Mouse (Mus musculus) urinary bladder, adult 18-20 months (tissue): ENCODE measurements around the gene Rnf115.
A peak's percentile ranks its signal among the peaks of the same experiment; 100 is the strongest.
"Not testable (repeated sequence)": the region's sequence is repeated elsewhere in the genome, so short reads cannot be mapped to it uniquely, and the experiment has no call there.

Experiments
- DNase-seq, 2 experiments: peaks; one replicate each; pipeline ENCODE4 v3.0.0; 2022; ENCODE audit warnings: low spot score in 2 of 2, mixed read lengths in 2 of 2

Rnf115 gene

DNA sequence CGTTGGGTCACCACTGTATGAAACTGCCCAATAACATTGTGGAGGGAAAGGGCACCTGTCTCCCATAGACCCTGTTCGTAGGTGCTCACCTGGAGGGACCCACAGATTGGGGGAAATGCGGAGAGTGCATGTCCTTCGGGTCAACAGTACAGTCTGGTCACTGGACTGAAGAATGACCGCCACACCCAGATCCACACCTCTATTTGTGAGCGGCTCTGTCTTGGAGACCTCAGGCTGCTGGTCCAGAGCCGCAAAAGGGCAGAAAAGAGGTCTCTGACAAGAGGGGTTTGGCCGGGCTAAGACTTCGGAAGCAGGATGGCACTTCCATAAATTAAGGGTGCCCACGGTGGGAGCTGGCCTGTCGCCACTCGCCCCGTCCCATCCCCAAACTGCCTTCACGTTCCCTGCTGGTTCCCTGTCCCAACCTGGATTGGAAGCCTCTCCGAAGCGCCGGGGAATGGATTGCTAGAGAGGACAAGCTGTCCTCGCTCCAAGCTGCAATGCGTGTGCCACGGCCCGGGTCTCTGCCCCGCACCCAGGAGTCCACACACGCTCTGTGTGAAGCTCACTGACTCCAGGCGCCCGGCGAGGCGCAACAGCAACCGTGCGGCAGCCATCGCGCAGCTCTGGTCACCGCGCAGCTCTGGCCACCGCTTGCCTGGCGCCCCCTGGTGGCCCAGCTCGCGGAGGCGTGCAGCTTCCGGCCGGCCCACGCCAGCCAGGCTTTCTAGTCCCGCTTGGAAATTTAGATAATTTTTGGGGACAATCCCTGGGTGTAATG, 19.4 kb upstream of the Rnf115 start, which contains the start of gene Nudt17:
Gene Nudt17 (minus strand): TSS at position 660 of the 781 bp plus-strand sequence.
- DNase-seq, result peak; percentile 73 to 79

DNA sequence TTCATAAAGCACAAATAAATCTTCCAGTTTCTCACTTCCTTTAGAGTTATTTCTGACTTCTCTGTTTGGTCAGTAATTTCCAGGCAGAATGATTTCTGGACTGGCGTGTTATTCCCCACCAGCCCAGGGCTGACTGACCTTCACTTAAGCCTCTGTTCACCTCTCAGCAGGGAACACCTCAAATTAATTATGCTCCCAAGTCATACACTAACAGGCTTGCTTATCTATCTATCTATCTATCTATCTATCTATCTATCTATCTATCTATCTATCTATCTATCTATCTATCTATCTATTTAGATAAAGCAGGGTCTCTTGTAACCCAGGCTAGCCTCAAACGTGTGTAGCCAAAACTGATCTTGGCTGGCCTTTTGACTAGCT, 18.8 kb upstream of the Rnf115 start:
- DNase-seq, result no peak

DNA sequence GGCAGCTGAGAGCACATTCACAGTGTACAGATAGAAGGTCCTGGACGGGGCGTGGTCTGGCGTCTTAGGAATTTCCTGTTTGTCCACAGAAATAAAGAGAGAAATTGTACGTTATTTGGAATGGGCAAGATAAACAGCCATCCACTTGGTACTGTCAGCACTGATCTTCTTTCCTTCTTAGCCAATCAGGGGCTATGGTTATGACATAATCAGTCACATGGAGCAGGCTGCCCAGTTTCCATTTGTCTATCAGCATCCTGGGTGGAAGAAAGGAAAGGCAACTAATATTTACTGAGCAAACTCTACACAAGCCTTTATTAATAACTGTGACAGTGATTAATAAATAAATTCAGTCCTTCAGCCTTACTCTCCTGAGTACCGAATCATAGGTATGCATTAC, 13.2 kb upstream of the Rnf115 start:
- no peak for DNase-seq

- DNase-seq, result no peak
These were observed 11.6 kb upstream of the Rnf115 start for GRCm38 (mm10) chr3:96715854-96716253.

DNA sequence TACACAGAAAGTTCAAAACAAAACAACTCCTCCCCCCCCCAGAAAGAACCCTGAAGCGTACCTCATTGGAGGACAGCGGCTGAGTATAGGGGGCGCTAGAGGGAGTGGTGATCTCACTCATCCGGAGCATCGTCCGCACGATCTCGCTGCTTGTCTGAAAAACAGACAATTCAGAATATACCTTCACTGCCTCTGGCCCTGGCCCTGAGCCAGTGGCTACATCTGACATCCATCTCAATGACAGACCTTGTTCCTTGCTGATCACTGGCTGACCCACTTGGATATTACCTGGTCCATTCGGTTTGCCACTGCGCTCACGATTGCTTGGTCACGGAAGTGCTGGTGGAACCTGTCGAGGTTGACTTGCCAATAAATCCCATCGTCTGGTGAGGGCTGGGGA, 8.3 kb upstream of the Rnf115 start:
- no peak for DNase-seq

DNA sequence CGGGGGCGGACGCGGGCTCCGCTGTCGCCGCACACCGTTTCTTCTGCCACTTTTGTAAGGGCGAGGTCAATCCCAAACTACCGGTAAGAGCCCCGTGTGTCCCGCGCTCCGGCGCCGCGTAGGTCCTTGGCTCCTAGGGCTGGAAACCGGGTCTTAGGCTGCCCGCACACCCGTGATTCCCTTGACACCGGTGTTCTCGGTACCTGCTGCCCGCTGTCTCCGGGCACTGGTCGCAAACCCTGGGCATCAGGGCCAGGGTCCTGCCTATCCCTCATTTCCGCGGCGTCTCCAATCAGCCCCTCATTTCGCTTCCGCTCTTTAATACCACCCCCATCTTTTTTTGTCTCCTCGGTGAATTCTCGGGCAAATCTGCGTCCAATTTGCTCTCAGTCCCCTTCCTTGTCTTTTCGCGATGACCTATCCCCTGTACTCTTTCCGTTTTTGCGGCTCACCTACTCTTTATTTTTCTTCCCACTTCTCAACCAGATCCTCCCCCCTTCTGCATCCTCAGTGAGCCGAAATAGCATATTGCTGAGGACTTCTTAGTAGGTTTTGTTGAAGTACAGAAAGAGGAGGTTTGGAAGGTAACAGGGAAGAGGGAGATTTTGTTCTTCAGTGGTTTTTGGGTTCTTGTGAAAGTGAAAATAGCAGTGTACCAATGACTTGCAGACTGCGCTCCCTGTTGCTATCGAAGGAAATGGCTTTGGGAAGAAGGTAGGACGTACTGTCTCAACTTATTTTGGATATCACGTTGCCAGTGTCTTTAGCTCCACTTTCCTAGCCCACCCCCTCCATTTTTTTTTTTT, 567 bp downstream of the Rnf115 start:
- peak in 1 of 2 experiments; percentile 25 for DNase-seq

GRCm38 (mm10) chr3:96728634-96729402, 1.4 kb downstream of the Rnf115 start:
- DNase-seq, result no peak

- DNase-seq, result no peak
These were observed 1.9 kb downstream of the Rnf115 start for GRCm38 (mm10) chr3:96729403-96729784.

DNA sequence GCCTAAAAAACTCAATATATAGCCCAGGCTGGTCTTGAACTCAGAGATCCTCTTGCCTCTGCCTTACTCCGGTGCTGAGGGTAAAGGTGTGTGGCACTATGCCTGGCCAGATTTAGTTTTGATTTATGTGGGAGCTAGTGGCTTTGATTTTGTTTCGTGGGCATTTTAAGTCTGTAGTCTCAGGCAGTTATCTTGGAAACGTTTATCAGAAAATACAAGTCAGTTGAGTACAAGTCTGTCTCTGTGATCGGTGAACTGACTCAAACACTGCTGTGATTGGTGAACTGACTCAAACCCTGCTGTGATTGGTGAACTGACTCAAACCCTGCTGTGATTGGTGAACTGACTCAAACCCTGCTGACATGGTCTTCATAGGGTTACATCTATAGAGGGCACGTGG, 3.3 kb downstream of the Rnf115 start:
- DNase-seq, result no peak

DNA sequence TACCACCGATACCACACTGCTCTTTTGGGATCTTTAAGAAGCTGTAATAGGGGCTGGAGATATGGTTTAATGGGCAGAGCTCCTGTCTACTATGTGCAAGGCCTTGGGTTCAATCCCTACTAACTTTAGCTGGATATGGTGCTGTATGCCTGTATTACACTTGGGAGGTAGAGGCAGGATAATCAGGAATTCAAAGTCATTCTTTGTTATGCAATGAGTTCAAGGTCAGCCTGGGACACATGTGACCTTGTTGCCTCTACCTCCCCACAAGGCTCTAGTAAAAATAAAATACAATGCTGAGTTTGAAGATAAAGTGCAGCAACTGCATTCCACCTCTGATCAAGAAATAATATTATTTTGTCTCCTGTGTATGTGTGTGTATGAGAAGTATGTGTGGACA, 6.5 kb downstream of the Rnf115 start:
- DNase-seq, result no peak

- no peak for DNase-seq
These were observed 7.7 kb downstream of the Rnf115 start for GRCm38 (mm10) chr3:96735200-96735599.

- no peak for DNase-seq
These were observed 9.7 kb downstream of the Rnf115 start for GRCm38 (mm10) chr3:96737013-96737740.

DNA sequence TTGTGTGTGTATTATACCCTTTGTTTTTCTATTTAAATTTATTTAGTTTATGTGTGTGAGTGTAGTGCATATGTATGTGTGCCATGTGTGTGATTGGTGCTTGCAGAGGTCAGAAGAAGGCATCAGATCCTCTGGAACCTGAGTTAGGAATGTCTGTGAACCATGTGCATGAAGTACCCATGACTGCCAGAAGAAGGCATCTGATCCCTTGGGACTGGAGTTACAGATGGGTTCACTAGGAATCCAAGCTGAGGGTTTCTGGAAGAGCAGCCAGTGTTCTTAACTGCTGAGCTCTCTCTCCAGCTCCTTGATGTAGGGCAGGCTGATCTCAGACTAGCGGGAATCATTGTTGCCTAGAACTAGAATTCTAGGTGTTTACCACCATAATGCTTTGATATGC, 10.5 kb downstream of the Rnf115 start:
- no peak for DNase-seq

- DNase-seq, result not testable (repeated sequence)
These were observed 12.8 kb downstream of the Rnf115 start for GRCm38 (mm10) chr3:96740279-96740678.

- DNase-seq, result no peak
These were observed 16.9 kb downstream of the Rnf115 start for GRCm38 (mm10) chr3:96744348-96744747.

GRCm38 (mm10) chr3:96746829-96747228, 19.4 kb downstream of the Rnf115 start:
- DNase-seq, result no peak

DNA sequence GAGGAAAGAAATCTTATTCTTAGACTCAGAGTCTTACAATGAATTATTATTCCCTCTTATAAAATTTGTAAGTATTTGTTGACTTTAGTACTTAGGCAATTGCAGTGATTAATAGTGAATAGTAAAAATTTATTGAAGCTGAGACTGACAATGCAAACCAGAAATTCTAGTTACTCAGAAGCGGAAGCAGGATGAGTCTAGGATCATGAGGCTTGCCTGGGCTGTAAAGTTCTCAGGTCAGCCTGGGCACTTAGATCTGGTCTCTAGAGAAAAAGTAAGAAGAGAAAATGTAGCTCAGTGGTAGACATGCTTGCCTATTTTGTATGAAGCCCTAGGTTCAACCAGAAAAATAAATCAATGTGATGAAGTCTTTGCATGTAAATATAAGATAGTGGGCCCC, 28.5 kb downstream of the Rnf115 start:
- no peak for DNase-seq

- DNase-seq, result no peak
These were observed 30.2 kb downstream of the Rnf115 start for GRCm38 (mm10) chr3:96757691-96758090.

DNA sequence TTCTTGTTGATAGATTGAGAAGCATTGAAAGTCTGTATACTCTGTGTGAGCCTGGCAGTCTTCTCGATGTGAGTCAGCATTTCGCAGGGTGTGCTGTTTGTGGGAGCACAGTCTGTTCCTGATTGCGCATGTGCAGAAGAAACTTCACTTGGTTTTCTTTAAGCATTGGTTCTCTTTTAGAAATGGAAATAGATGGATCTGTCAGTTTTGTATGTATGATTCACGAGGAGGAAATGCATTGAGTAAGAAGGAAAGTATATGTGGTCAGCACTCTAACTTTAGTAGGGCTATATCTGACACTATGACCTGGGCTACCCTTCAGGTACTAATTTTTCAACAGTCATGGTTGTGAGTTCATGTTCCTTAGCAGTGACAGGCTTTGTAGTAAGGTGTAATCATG, 32.2 kb downstream of the Rnf115 start:
- no peak for DNase-seq

GRCm38 (mm10) chr3:96764528-96764927, 37.1 kb downstream of the Rnf115 start:
- DNase-seq, result no peak

- DNase-seq, result no peak
These were observed 42.5 kb downstream of the Rnf115 start for GRCm38 (mm10) chr3:96769971-96770370.

DNA sequence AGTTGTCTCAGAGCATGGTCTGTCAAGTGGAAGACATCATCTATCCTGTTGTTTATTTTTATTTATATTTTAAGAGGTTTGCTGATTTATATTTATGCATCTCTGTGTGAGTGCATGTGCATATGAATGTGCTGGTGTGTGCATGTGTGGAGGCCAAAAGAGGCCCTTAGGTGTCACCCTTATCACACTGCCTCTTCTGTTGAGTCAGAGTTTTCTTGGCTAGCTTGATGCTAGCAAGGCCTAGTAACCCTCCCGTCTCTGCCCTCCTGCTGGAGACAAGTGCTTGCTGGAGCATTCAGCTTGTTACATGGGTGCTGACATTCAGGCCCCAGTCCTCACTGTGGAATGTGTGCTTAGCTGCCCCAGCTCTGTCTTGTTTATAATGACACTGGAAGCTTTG, 45.5 kb downstream of the Rnf115 start:
- no peak for DNase-seq
